Mouse (Mus musculus) CH12.LX (cell line): ENCODE results near the gene Ddah1. TPM values are rescaled to one million over a fixed set of nuclear protein-coding genes. Genes with fewer than 3 reads are reported as not detected.

ENCODE experiments used
- DNase-seq: peaks from one replicate; pipeline ENCODE4 v3.0.0-alpha.2; 2013; ENCODE audit errors: extremely low read depth
- H3K27ac ChIP-seq: 2 replicates; pipeline ENCODE4 v1.5.1; 2012; ENCODE audit warnings: low read depth, mild to moderate bottlenecking, control low read depth, moderate library complexity; ENCODE audit not compliant: insufficient read depth
- H3K27me3 ChIP-seq: replicated peaks from 2 replicates; pipeline ENCODE3; 2012; ENCODE audit warnings: inconsistent platforms
- H3K36me3 ChIP-seq, 2 experiments: replicated peaks in 1 of 2; 2 replicates each; pipeline versions ENCODE3 to v1.6.1; 2012; ENCODE audit warnings: inconsistent platforms in 1 of 2, low read length in 1 of 2, mild to moderate bottlenecking in 1 of 2, mixed read lengths in 1 of 2, moderate library complexity in 1 of 2; ENCODE audit not compliant: control insufficient read depth in 1 of 2, insufficient read depth in 1 of 2
- H3K4me1 ChIP-seq, 2 experiments: 2 replicates each; pipeline ENCODE4 v1.6.1; 2012; ENCODE audit warnings: inconsistent platforms in 1 of 2, moderate library complexity in 1 of 2; ENCODE audit not compliant: insufficient read depth in 2 of 2, control insufficient read depth in 1 of 2
- H3K4me2 ChIP-seq: 2 replicates; pipeline ENCODE4 v1.6.1; 2012; ENCODE audit warnings: low read depth, mild to moderate bottlenecking, control low read depth; ENCODE audit not compliant: poor library complexity, insufficient read depth, severe bottlenecking
- H3K4me3 ChIP-seq, 3 experiments: fragments of 150-350 bp in 1 of 3; sonication (generic) in 1 of 3; replicated peaks in 1 of 3; 2 replicates each; pipeline versions ENCODE3 to v1.5.1; 2011 to 2012; ENCODE audit warnings: low read depth in 2 of 3, low read length in 2 of 3, mild to moderate bottlenecking in 2 of 3, moderate library complexity in 2 of 3, control low read depth in 1 of 3, improper control_type of control experiment in 1 of 3, inconsistent platforms in 1 of 3, mixed read lengths in 1 of 3; ENCODE audit not compliant: poor library complexity in 1 of 3
- H3K79me2 ChIP-seq: replicated peaks from 2 replicates; pipeline ENCODE4 v1.6.1; 2012; ENCODE audit warnings: mild to moderate bottlenecking, moderate library complexity; ENCODE audit not compliant: control insufficient read depth, poor library complexity, insufficient read depth, severe bottlenecking; ENCODE audit errors: extremely low read depth
- H3K9ac ChIP-seq: 2 replicates; pipeline ENCODE4 v1.6.1; 2012; ENCODE audit warnings: low read depth, mild to moderate bottlenecking, control low read depth, moderate library complexity; ENCODE audit not compliant: insufficient read depth
- H3K9me3 ChIP-seq: replicated peaks from 2 replicates; pipeline ENCODE3; 2012; ENCODE audit warnings: low read length, inconsistent platforms, mixed read lengths
- BHLHE40 ChIP-seq: IDR thresholded peaks from 2 replicates; pipeline ENCODE4 v1.6.1; 2011; ENCODE audit warnings: mild to moderate bottlenecking, low read depth, low read length, improper control_type of control experiment
- CHD2 ChIP-seq: IDR thresholded peaks from 2 replicates; pipeline ENCODE4 v1.6.1; 2011; ENCODE audit warnings: low read length, improper control_type of control experiment
- CTCF ChIP-seq, 2 experiments: IDR thresholded peaks in 1 of 2; conservative IDR thresholded peaks in 1 of 2; 2 replicates each; pipeline ENCODE4 v1.5.1; 2011 to 2012; ENCODE audit warnings: low read depth in 2 of 2, low read length in 2 of 2, improper control_type of control experiment in 1 of 2, inconsistent platforms in 1 of 2, mild to moderate bottlenecking in 1 of 2, moderate library complexity in 1 of 2
- E2F4 ChIP-seq: IDR thresholded peaks from 2 replicates; pipeline ENCODE4 v1.6.1; 2011; ENCODE audit warnings: low read depth, low read length, improper control_type of control experiment; ENCODE audit not compliant: insufficient replicate concordance
- ELF1 ChIP-seq: IDR thresholded peaks from 2 replicates; pipeline ENCODE4 v1.6.1; 2014; ENCODE audit warnings: low read depth, mild to moderate bottlenecking, inconsistent platforms, low read length, improper control_type of control experiment
- EP300 ChIP-seq: IDR thresholded peaks from 2 replicates; pipeline ENCODE4 v1.6.1; 2011; ENCODE audit warnings: low read length, improper control_type of control experiment
- ETS1 ChIP-seq: conservative IDR thresholded peaks from 2 replicates; pipeline ENCODE4 v1.6.1; 2012; ENCODE audit warnings: low read depth, mild to moderate bottlenecking, inconsistent platforms, low read length, improper control_type of control experiment, moderate library complexity
- HCFC1 ChIP-seq: IDR thresholded peaks from 2 replicates; pipeline ENCODE4 v1.6.1; 2012; ENCODE audit warnings: low read depth, mild to moderate bottlenecking, inconsistent platforms, low read length, improper control_type of control experiment
- IRF4 ChIP-seq: IDR thresholded peaks from 2 replicates; pipeline ENCODE4 v1.6.1; 2014; ENCODE audit warnings: low read depth, mild to moderate bottlenecking, inconsistent platforms, low read length, improper control_type of control experiment
- JUN ChIP-seq: IDR thresholded peaks from 2 replicates; pipeline ENCODE4 v1.6.1; 2011; ENCODE audit warnings: low read depth, mild to moderate bottlenecking, low read length, improper control_type of control experiment, moderate library complexity; ENCODE audit not compliant: insufficient read depth
- KAT2A ChIP-seq: IDR thresholded peaks from 2 replicates; pipeline ENCODE4 v1.6.1; 2012; ENCODE audit warnings: low read length, improper control_type of control experiment, inconsistent platforms; ENCODE audit not compliant: insufficient replicate concordance
- MAX ChIP-seq: IDR thresholded peaks from 2 replicates; pipeline ENCODE4 v1.6.1; 2011; ENCODE audit warnings: low read length, improper control_type of control experiment
- MXI1 ChIP-seq: IDR thresholded peaks from 2 replicates; pipeline ENCODE4 v1.6.1; 2011; ENCODE audit warnings: mild to moderate bottlenecking, low read depth, low read length, improper control_type of control experiment
- MYC ChIP-seq: IDR thresholded peaks from 2 replicates; pipeline ENCODE4 v1.6.1; 2011; ENCODE audit warnings: low read depth, mild to moderate bottlenecking, improper control_type of control experiment, low read length
- NRF1 ChIP-seq: IDR thresholded peaks from 2 replicates; pipeline ENCODE4 v1.6.1; 2014; ENCODE audit warnings: low read depth, mild to moderate bottlenecking, inconsistent platforms, low read length, improper control_type of control experiment, moderate library complexity
- POLR2AphosphoS2 ChIP-seq: IDR thresholded peaks from 2 replicates; pipeline ENCODE4 v1.6.1; 2011; ENCODE audit warnings: low read depth, low read length, improper control_type of control experiment
- RCOR1 ChIP-seq: conservative IDR thresholded peaks from 2 replicates; pipeline ENCODE4 v1.6.1; 2012; ENCODE audit warnings: low read depth, mild to moderate bottlenecking, inconsistent platforms, low read length, improper control_type of control experiment
- SIN3A ChIP-seq: IDR thresholded peaks from 2 replicates; pipeline ENCODE4 v1.6.1; 2012; ENCODE audit warnings: low read length, improper control_type of control experiment, inconsistent platforms
- SMC3 ChIP-seq: IDR thresholded peaks from 2 replicates; pipeline ENCODE4 v1.6.1; 2011; ENCODE audit warnings: low read depth, low read length, improper control_type of control experiment
- TBP ChIP-seq: conservative IDR thresholded peaks from 2 replicates; pipeline ENCODE4 v1.6.1; 2011; ENCODE audit warnings: low read depth, low read length, improper control_type of control experiment
- TCF12 ChIP-seq: IDR thresholded peaks from 2 replicates; pipeline ENCODE4 v1.6.1; 2014; ENCODE audit warnings: low read depth, mild to moderate bottlenecking, inconsistent platforms, low read length, improper control_type of control experiment
- UBTF ChIP-seq: IDR thresholded peaks from 2 replicates; pipeline ENCODE4 v1.6.1; 2012; ENCODE audit warnings: low read depth, mild to moderate bottlenecking, inconsistent platforms, low read length, improper control_type of control experiment, moderate library complexity
- USF1 ChIP-seq: IDR thresholded peaks from 2 replicates; pipeline ENCODE4 v1.6.1; 2014; ENCODE audit warnings: low read depth, mild to moderate bottlenecking, inconsistent platforms, low read length, improper control_type of control experiment
- ZC3H11A ChIP-seq: IDR thresholded peaks from 2 replicates; pipeline ENCODE4 v1.6.1; 2012; ENCODE audit warnings: low read depth, mild to moderate bottlenecking, inconsistent platforms, low read length, improper control_type of control experiment
- ZKSCAN1 ChIP-seq: IDR thresholded peaks from 2 replicates; pipeline ENCODE4 v1.6.1; 2012; ENCODE audit warnings: low read depth, inconsistent platforms, low read length, improper control_type of control experiment, borderline replicate concordance
- ZNF384 ChIP-seq: IDR thresholded peaks from 2 replicates; pipeline ENCODE4 v1.6.1; 2012; ENCODE audit warnings: low read depth, low read length, improper control_type of control experiment, inconsistent platforms
- dilution Hi-C: fragments of 300-500 bp; cut with MboI; formaldehyde crosslinking; loops from 2 replicates; pipeline ENCODE4 v1.14.3; 2020; ENCODE audit warnings: low sequenced_read_pairs; ENCODE audit not compliant: extremely low pct_unique_long_range_greater_than_20kb, extremely low pct_ligation_motif_present
- in situ Hi-C: fragments of 300-500 bp; cut with MboI; formaldehyde crosslinking; loops from 3 replicates; pipeline ENCODE4 v1.14.3; 2019; ENCODE audit warnings: low sequenced_read_pairs, low pct_ligation_motif_present, low pct_unique_long_range_greater_than_20kb, mixed read lengths
- polyA plus RNA-seq: library from polyadenylated mRNA; unstranded; fragments of >175 nt; gene quantifications from 2 replicates; pipeline ENCODE4 v1.2.1, GENCODE M21; 2012; ENCODE audit warnings: low read depth; ENCODE audit not compliant: insufficient read length
- total RNA-seq, 2 experiments: library from RNA; depleted of rRNA; stranded (reverse); fragments of 300-350 nt in 1 of 2; fragments of >200 nt in 1 of 2; gene quantifications; 2 replicates each; pipeline ENCODE4 v1.2.3; 2012 to 2014

Gene Ddah1
- total and polyA plus RNA-seq, 3 experiments: not detected

DNA sequence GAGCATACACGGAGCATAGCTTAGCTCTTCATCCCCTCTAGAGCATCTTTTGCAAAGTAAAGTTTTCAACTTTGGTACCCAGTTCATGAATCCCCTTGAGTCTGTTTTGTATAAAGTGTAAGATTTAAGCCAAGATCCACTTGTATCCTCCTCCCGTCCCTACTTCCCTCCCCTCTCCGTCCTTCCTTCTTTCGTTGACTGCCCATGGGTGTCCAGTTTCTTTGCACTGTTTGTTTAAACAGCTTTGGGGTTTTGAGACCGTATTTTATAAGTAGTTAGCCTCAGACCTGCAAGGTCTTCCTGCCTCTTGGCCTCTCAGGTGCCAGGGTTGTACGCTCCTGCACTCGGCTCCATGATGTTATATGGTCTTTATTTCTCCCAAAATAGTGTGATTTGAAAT is 26.8 kb downstream of the Ddah1 start:
- H3K4me1 ChIP-seq: no peaks in the 10 kb centered on the region
- dilution Hi-C loops (no loop called here), in situ Hi-C loops (no loop called here)
- no peak overlapping the region for H3K4me3 ChIP-seq
- no peak for TF ChIP-seq POLR2AphosphoS2
- TF ChIP-seq MYC: no peak
- TF ChIP-seq HCFC1: no peak
- TF ChIP-seq SMC3: no peak
- H3K79me2 ChIP-seq: no peaks in the 10 kb centered on the region
- H3K27ac ChIP-seq: no peak overlapping the region
- no peaks in the 10 kb centered on the region for H3K27me3 ChIP-seq
- H3K9me3 ChIP-seq: no peaks in the 10 kb centered on the region
- no peak overlapping the region for H3K9ac ChIP-seq
- no peaks in the 10 kb centered on the region for H3K36me3 ChIP-seq
- DNase-seq: no peak
- no peak overlapping the region for H3K4me2 ChIP-seq

DNA sequence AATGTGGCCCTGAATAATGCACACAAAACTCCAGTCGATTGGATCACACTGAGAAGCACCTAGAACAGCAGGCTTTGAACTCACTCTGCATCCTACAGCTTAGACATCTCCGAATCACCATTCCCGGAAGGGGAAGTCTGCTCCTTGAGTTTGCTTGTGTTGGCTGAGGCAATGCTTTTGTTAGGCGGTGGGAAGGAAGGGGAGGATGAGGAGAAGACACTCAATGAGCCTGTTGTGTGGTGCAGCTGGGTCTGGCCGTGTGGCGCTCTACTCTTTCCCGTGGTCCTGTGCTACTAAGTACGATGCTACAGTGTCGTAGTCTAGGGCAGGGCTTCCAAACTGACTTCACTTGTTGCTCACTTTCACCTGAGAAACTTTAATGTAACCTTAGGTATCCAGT is 28.8 kb downstream of the Ddah1 start:
- Histone ChIP-seq H3K36me3 (no peaks in the 10 kb centered on the region), H3K79me2 (no peaks in the 10 kb centered on the region), H3K4me3 (no peak overlapping the region), H3K9me3 (no peaks in the 10 kb centered on the region), H3K27ac (no peak overlapping the region), H3K27me3 (no peaks in the 10 kb centered on the region), H3K4me2 (no peak overlapping the region), H3K9ac (no peak overlapping the region), H3K4me1 (no peaks in the 10 kb centered on the region)
- dilution Hi-C loops: no loop called here
- no peak for DNase-seq
- in situ Hi-C loops: no loop called here
- TF ChIP-seq MYC (no peak), MAX (no peak), JUN (no peak), BHLHE40 (no peak), NRF1 (no peak), ZNF384 (no peak), CTCF (conservative IDR thresholded peaks at IDR 0.05 in 1 of 2, IDR thresholded peaks at IDR 0.05 in 1 of 2; ENCODE audit: low read depth in 2 of 2, low read length in 2 of 2) (no peak), CHD2 (no peak), KAT2A (no peak), RCOR1 (no peak)

DNA sequence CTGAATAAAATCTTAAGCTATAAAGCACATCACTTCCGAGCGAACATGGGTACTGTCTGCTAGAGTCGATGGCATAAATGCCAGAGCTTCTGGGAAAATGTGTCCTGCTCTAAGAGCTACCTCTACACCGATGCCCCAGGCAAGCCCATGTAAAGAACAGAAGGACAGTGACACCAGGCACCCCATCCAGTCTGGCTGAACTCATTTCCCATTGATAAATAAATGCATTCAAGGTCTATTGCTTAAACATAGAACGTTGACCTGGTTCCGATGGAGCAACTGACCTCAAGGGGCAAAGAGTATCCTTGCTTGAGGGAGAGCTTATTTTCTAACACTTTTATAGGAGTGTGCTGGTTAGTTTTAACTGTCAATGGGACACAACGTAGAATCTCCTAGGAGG is 30.6 kb downstream of the Ddah1 start:
- H3K27ac ChIP-seq: no peak overlapping the region
- TF ChIP-seq JUN (no peak), E2F4 (no peak), MXI1 (no peak), ELF1 (no peak), ETS1 (no peak), RCOR1 (no peak), ZKSCAN1 (no peak), CTCF (conservative IDR thresholded peaks at IDR 0.05 in 1 of 2, IDR thresholded peaks at IDR 0.05 in 1 of 2; ENCODE audit: low read depth in 2 of 2, low read length in 2 of 2) (no peak), KAT2A (no peak), EP300 (no peak), IRF4 (no peak), TCF12 (no peak), SIN3A (no peak), USF1 (no peak), MAX (no peak), UBTF (no peak), TBP (no peak), SMC3 (no peak), ZC3H11A (no peak)
- TF ChIP-seq, all 38 proteins: peak for 0
- H3K4me1 ChIP-seq: no peaks in the 10 kb centered on the region
- H3K4me3 ChIP-seq: no peak overlapping the region
- dilution Hi-C loops (no loop called here), in situ Hi-C loops (no loop called here)
- H3K4me2 ChIP-seq: no peak overlapping the region
- no peaks in the 10 kb centered on the region for H3K79me2 ChIP-seq
- H3K9me3 ChIP-seq: peaks cover 3% of the 10 kb centered on the region
- H3K9ac ChIP-seq: no peak overlapping the region
- H3K27me3 ChIP-seq: no peaks in the 10 kb centered on the region
- DNase-seq: no peak
- no peaks in the 10 kb centered on the region for H3K36me3 ChIP-seq
